Mouse (Mus musculus) CH12.LX (cell line): Measurements from ENCODE around the gene Gas7. TPM values are rescaled to one million over a fixed set of nuclear protein-coding genes. Genes with fewer than 3 reads are reported as not detected.

Experiments
- DNase-seq: peaks from one replicate; pipeline ENCODE4 v3.0.0-alpha.2; 2013; ENCODE audit errors: extremely low read depth
- H3K27ac ChIP-seq: 2 replicates; pipeline ENCODE4 v1.5.1; 2012; ENCODE audit warnings: low read depth, mild to moderate bottlenecking, control low read depth, moderate library complexity; ENCODE audit not compliant: insufficient read depth
- H3K27me3 ChIP-seq: replicated peaks from 2 replicates; pipeline ENCODE3; 2012; ENCODE audit warnings: inconsistent platforms
- H3K36me3 ChIP-seq, 2 experiments: replicated peaks in 1 of 2; 2 replicates each; pipeline versions ENCODE3 to v1.6.1; 2012; ENCODE audit warnings: inconsistent platforms in 1 of 2, low read length in 1 of 2, mild to moderate bottlenecking in 1 of 2, mixed read lengths in 1 of 2, moderate library complexity in 1 of 2; ENCODE audit not compliant: control insufficient read depth in 1 of 2, insufficient read depth in 1 of 2
- H3K4me1 ChIP-seq, 2 experiments: 2 replicates each; pipeline ENCODE4 v1.6.1; 2012; ENCODE audit warnings: inconsistent platforms in 1 of 2, moderate library complexity in 1 of 2; ENCODE audit not compliant: insufficient read depth in 2 of 2, control insufficient read depth in 1 of 2
- H3K4me2 ChIP-seq: 2 replicates; pipeline ENCODE4 v1.6.1; 2012; ENCODE audit warnings: low read depth, mild to moderate bottlenecking, control low read depth; ENCODE audit not compliant: poor library complexity, insufficient read depth, severe bottlenecking
- H3K4me3 ChIP-seq, 3 experiments: fragments of 150-350 bp in 1 of 3; sonication (generic) in 1 of 3; replicated peaks in 1 of 3; 2 replicates each; pipeline versions ENCODE3 to v1.5.1; 2011 to 2012; ENCODE audit warnings: low read depth in 2 of 3, low read length in 2 of 3, mild to moderate bottlenecking in 2 of 3, moderate library complexity in 2 of 3, control low read depth in 1 of 3, improper control_type of control experiment in 1 of 3, inconsistent platforms in 1 of 3, mixed read lengths in 1 of 3; ENCODE audit not compliant: poor library complexity in 1 of 3
- H3K79me2 ChIP-seq: replicated peaks from 2 replicates; pipeline ENCODE4 v1.6.1; 2012; ENCODE audit warnings: mild to moderate bottlenecking, moderate library complexity; ENCODE audit not compliant: control insufficient read depth, poor library complexity, insufficient read depth, severe bottlenecking; ENCODE audit errors: extremely low read depth
- H3K9ac ChIP-seq: 2 replicates; pipeline ENCODE4 v1.6.1; 2012; ENCODE audit warnings: low read depth, mild to moderate bottlenecking, control low read depth, moderate library complexity; ENCODE audit not compliant: insufficient read depth
- H3K9me3 ChIP-seq: replicated peaks from 2 replicates; pipeline ENCODE3; 2012; ENCODE audit warnings: low read length, inconsistent platforms, mixed read lengths
- CHD2 ChIP-seq: IDR thresholded peaks from 2 replicates; pipeline ENCODE4 v1.6.1; 2011; ENCODE audit warnings: low read length, improper control_type of control experiment
- CTCF ChIP-seq, 2 experiments: IDR thresholded peaks in 1 of 2; conservative IDR thresholded peaks in 1 of 2; 2 replicates each; pipeline ENCODE4 v1.5.1; 2011 to 2012; ENCODE audit warnings: low read depth in 2 of 2, low read length in 2 of 2, improper control_type of control experiment in 1 of 2, inconsistent platforms in 1 of 2, mild to moderate bottlenecking in 1 of 2, moderate library complexity in 1 of 2
- E2F4 ChIP-seq: IDR thresholded peaks from 2 replicates; pipeline ENCODE4 v1.6.1; 2011; ENCODE audit warnings: low read depth, low read length, improper control_type of control experiment; ENCODE audit not compliant: insufficient replicate concordance
- ELF1 ChIP-seq: IDR thresholded peaks from 2 replicates; pipeline ENCODE4 v1.6.1; 2014; ENCODE audit warnings: low read depth, mild to moderate bottlenecking, inconsistent platforms, low read length, improper control_type of control experiment
- GABPA ChIP-seq: IDR thresholded peaks from 2 replicates; pipeline ENCODE4 v1.6.1; 2012; ENCODE audit warnings: low read depth, low read length, improper control_type of control experiment, inconsistent platforms; ENCODE audit not compliant: insufficient replicate concordance
- HCFC1 ChIP-seq: IDR thresholded peaks from 2 replicates; pipeline ENCODE4 v1.6.1; 2012; ENCODE audit warnings: low read depth, mild to moderate bottlenecking, inconsistent platforms, low read length, improper control_type of control experiment
- MAFK ChIP-seq: IDR thresholded peaks from 2 replicates; pipeline ENCODE4 v1.6.1; 2011; ENCODE audit warnings: low read length, improper control_type of control experiment; ENCODE audit not compliant: insufficient replicate concordance
- MAX ChIP-seq: IDR thresholded peaks from 2 replicates; pipeline ENCODE4 v1.6.1; 2011; ENCODE audit warnings: low read length, improper control_type of control experiment
- MAZ ChIP-seq: IDR thresholded peaks from 2 replicates; pipeline ENCODE4 v1.6.1; 2012; ENCODE audit warnings: low read depth, mild to moderate bottlenecking, inconsistent platforms, low read length, improper control_type of control experiment, moderate library complexity
- MEF2A ChIP-seq: IDR thresholded peaks from 2 replicates; pipeline ENCODE4 v1.6.1; 2014; ENCODE audit warnings: low read depth, mild to moderate bottlenecking, inconsistent platforms, low read length, improper control_type of control experiment, borderline replicate concordance
- MYC ChIP-seq: IDR thresholded peaks from 2 replicates; pipeline ENCODE4 v1.6.1; 2011; ENCODE audit warnings: low read depth, mild to moderate bottlenecking, improper control_type of control experiment, low read length
- NELFE ChIP-seq: IDR thresholded peaks from 2 replicates; pipeline ENCODE4 v1.6.1; 2011; ENCODE audit warnings: low read depth, low read length, improper control_type of control experiment
- NRF1 ChIP-seq: IDR thresholded peaks from 2 replicates; pipeline ENCODE4 v1.6.1; 2014; ENCODE audit warnings: low read depth, mild to moderate bottlenecking, inconsistent platforms, low read length, improper control_type of control experiment, moderate library complexity
- POLR2A ChIP-seq: IDR thresholded peaks from 2 replicates; pipeline ENCODE4 v1.6.1; 2011; ENCODE audit warnings: low read depth, mild to moderate bottlenecking, improper control_type of control experiment, low read length
- POLR2AphosphoS2 ChIP-seq: IDR thresholded peaks from 2 replicates; pipeline ENCODE4 v1.6.1; 2011; ENCODE audit warnings: low read depth, low read length, improper control_type of control experiment
- RCOR1 ChIP-seq: conservative IDR thresholded peaks from 2 replicates; pipeline ENCODE4 v1.6.1; 2012; ENCODE audit warnings: low read depth, mild to moderate bottlenecking, inconsistent platforms, low read length, improper control_type of control experiment
- SIN3A ChIP-seq: IDR thresholded peaks from 2 replicates; pipeline ENCODE4 v1.6.1; 2012; ENCODE audit warnings: low read length, improper control_type of control experiment, inconsistent platforms
- TCF12 ChIP-seq: IDR thresholded peaks from 2 replicates; pipeline ENCODE4 v1.6.1; 2014; ENCODE audit warnings: low read depth, mild to moderate bottlenecking, inconsistent platforms, low read length, improper control_type of control experiment
- ZKSCAN1 ChIP-seq: IDR thresholded peaks from 2 replicates; pipeline ENCODE4 v1.6.1; 2012; ENCODE audit warnings: low read depth, inconsistent platforms, low read length, improper control_type of control experiment, borderline replicate concordance
- ZMIZ1 ChIP-seq: IDR thresholded peaks from 2 replicates; pipeline ENCODE4 v1.6.1; 2012; ENCODE audit warnings: low read depth, mild to moderate bottlenecking, inconsistent platforms, low read length, improper control_type of control experiment
- ZNF384 ChIP-seq: IDR thresholded peaks from 2 replicates; pipeline ENCODE4 v1.6.1; 2012; ENCODE audit warnings: low read depth, low read length, improper control_type of control experiment, inconsistent platforms
- dilution Hi-C: fragments of 300-500 bp; cut with MboI; formaldehyde crosslinking; loops from 2 replicates; pipeline ENCODE4 v1.14.3; 2020; ENCODE audit warnings: low sequenced_read_pairs; ENCODE audit not compliant: extremely low pct_unique_long_range_greater_than_20kb, extremely low pct_ligation_motif_present
- in situ Hi-C: fragments of 300-500 bp; cut with MboI; formaldehyde crosslinking; loops from 3 replicates; pipeline ENCODE4 v1.14.3; 2019; ENCODE audit warnings: low sequenced_read_pairs, low pct_ligation_motif_present, low pct_unique_long_range_greater_than_20kb, mixed read lengths
- polyA plus RNA-seq: library from polyadenylated mRNA; unstranded; fragments of >175 nt; gene quantifications from 2 replicates; pipeline ENCODE4 v1.2.1, GENCODE M21; 2012; ENCODE audit warnings: low read depth; ENCODE audit not compliant: insufficient read length
- total RNA-seq, 2 experiments: library from RNA; depleted of rRNA; stranded (reverse); fragments of 300-350 nt in 1 of 2; fragments of >200 nt in 1 of 2; gene quantifications; 2 replicates each; pipeline ENCODE4 v1.2.3; 2012 to 2014

Gas7 gene
- total and polyA plus RNA-seq, 3 experiments = 7.0 to 20.8 (median 7.0) TPM

DNA sequence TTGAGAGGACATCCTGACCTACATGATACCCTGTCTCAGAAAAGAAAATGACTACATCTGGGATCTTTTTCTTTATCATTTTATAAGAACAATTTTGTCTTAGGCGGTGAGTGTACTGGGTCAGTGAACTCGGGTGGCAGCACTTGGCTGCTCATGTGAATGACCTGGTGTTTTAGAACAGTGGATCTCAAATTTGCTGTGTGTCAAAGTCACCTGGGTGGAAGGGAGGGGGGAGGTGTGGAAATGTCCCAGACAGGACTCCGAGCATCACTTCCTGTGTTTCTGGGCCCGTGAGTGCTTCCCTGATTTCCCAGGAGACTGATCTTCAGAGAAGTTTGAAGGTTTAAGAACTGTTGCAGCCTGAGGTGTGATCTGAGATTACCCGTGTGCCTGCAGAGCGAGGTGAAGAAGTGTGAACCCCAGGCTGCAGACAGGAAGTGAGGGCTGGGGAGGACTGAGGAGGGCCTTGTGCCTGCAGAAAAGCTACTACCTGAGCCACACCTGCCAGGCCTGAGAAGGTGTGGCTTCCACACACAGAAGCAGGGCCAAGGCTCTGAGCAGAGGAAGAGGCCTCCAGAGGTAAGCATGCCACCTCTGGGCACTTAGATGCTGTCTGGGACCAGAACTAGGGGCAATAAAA is 76.8 kb downstream of the Gas7 start:
- in situ Hi-C loops = loop anchor here (5.0 kb wide), 2 partner anchors 35 to 110 kb away; no protein-coding TSS in a partner anchor
- Histone ChIP-seq H3K9me3 (peaks cover 2% of the 10 kb centered on the region), H3K27ac (no peak overlapping the region), H3K36me3 (no peaks in the 10 kb centered on the region), H3K4me3 (no peak overlapping the region), H3K4me2 (no peak overlapping the region), H3K4me1 (peaks cover 2 to 29% of the 10 kb centered on the region in 2 experiments; a peak in 3 of 4 replicates), H3K79me2 (no peaks in the 10 kb centered on the region), H3K9ac (no peak overlapping the region), H3K27me3 (no peaks in the 10 kb centered on the region)
- TF ChIP-seq NRF1 (no peak), GABPA (no peak), ZKSCAN1 (no peak), ZMIZ1 (no peak), MAZ (no peak), HCFC1 (no peak), MAFK (no peak), RCOR1 (no peak), NELFE (no peak), ZNF384 (no peak), TCF12 (no peak), POLR2A (no peak), CTCF (conservative IDR thresholded peaks at IDR 0.05 in 1 of 2, IDR thresholded peaks at IDR 0.05 in 1 of 2; ENCODE audit: low read depth in 2 of 2, low read length in 2 of 2) (no peak), ELF1 (no peak), MYC (no peak), MAX (no peak), SIN3A (no peak), MEF2A (no peak)
- dilution Hi-C loops = no loop called here
- no peak for DNase-seq

DNA sequence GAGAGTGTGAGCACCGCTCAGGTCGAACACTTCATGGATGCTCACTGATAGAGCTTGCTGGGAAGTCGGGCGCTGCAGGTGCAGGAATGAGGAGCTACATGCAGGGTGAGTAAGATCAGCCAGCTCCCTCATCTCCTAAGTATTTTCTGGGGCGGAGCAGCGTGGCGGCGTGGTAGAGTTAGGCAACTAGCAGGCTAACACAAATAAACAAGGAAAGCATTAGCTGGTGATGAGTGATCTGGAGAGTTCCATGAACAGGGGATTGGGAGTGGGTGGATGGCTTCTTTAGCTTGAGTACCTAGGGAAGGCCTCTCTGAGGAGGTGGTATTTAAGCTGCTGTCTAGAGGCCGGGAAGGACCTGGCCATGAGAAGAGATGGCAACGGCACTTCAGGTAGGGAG is 77.5 kb downstream of the Gas7 start:
- in situ Hi-C loops = loop anchor here (5.0 kb wide), 2 partner anchors 35 to 110 kb away; no protein-coding TSS in a partner anchor
- Histone ChIP-seq H3K27ac (no peak overlapping the region), H3K4me1 (peaks cover 2 to 32% of the 10 kb centered on the region in 2 experiments; a peak in 3 of 4 replicates), H3K9me3 (peaks cover 2% of the 10 kb centered on the region), H3K4me3 (no peak overlapping the region), H3K36me3 (no peaks in the 10 kb centered on the region), H3K9ac (no peak overlapping the region), H3K27me3 (no peaks in the 10 kb centered on the region), H3K4me2 (no peak overlapping the region), H3K79me2 (no peaks in the 10 kb centered on the region)
- dilution Hi-C loops = no loop called here
- no peak for TF ChIP-seq MEF2A
- no peak for TF ChIP-seq ZNF384
- TF ChIP-seq NRF1 = no peak
- no peak for TF ChIP-seq CHD2
- TF ChIP-seq E2F4 = no peak
- TF ChIP-seq POLR2AphosphoS2 = no peak
- no peak for TF ChIP-seq RCOR1
- TF ChIP-seq CTCF (conservative IDR thresholded peaks at IDR 0.05 in 1 of 2, IDR thresholded peaks at IDR 0.05 in 1 of 2; ENCODE audit: low read depth in 2 of 2, low read length in 2 of 2) = no peak
- TF ChIP-seq MAX = no peak
- no peak for TF ChIP-seq GABPA
- TF ChIP-seq ELF1 = no peak
- TF ChIP-seq, all 38 proteins: peak for 0
- no peak for DNase-seq
